Mouse (Mus musculus) right cerebral cortex, postnatal 4 days (tissue): ENCODE measurements around the gene Fgd6.

Source experiments
- DNase-seq: peaks from one replicate; pipeline ENCODE4 v3.0.0-alpha.2; 2022

Gene Fgd6

DNA sequence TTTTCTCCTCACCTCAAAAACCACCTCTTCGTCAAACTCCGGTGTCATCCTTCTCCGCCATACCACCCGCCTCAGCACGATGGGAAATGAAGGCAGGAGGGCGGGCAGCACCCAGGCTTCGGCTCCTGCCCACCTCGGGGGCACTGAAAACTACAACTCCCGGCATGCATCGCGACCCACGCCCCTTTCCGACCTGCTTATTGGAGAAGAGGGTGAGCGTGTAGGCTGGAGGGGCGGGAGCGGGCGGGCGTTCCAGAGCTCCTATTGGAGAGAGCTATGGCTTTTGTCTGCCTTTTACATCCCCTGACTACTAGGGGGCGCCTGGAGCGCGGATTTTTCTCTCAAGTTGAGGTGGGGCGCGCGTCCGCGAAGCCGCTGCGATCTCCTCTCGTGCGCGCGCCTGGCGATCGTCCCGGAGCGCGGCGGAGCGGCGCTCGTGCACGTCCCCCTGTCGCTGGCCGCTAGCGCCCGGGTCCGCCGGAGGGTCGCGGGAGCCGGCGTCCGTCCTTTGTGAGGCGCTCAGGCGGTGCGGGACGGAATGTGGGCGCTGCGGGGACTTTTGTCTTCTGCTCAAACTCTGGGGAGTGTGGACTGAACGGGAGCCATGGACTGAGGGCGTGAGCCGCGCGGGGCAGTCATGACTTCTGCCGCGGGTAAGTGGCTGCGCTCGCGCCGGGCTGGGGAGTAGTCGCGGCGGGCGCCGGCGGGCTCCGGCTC is at the start of gene Fgd6, which contains the start of gene Vezt:
Gene Fgd6 (plus strand): TSS at position 344 of the 717 bp plus-strand sequence.
Gene Vezt (minus strand): TSS at position 160 of the 717 bp plus-strand sequence.
- peak; percentile 99 for DNase-seq

- DNase-seq = no peak
Measured at GRCm38 (mm10) chr10:93994136-93994535, 41.7 kb upstream of the Fgd6 start.

GRCm38 (mm10) chr10:93995100-93995499 is 40.7 kb upstream of the Fgd6 start:
- no peak for DNase-seq

DNA sequence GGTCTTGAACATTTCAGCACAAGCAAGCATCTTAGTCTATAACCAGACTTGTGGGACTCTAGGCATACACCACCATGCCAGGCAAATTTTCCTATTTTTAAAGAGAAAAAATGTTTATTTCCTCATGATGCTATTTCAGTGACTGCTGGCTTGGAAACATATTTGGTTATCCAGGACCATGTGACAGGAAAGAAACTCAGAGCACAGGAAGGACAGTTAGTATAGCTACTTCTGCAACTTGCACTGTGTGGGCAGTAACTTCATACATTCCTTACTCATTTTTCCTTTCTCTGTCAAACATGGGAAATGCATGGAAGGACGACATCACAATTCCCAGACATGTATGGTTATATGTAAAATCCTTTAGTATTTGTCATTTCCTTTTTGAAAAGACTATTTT is 36.4 kb upstream of the Fgd6 start:
- no peak for DNase-seq

GRCm38 (mm10) chr10:94000223-94000622 is 35.6 kb upstream of the Fgd6 start:
- DNase-seq = no peak

GRCm38 (mm10) chr10:94008356-94008755 is 27.4 kb upstream of the Fgd6 start:
- no peak for DNase-seq

- DNase-seq = no peak
Measured at GRCm38 (mm10) chr10:94009991-94010679, 25.7 kb upstream of the Fgd6 start.

- DNase-seq = no peak
Measured at GRCm38 (mm10) chr10:94011024-94011423, 24.8 kb upstream of the Fgd6 start.

GRCm38 (mm10) chr10:94013196-94013595 is 22.6 kb upstream of the Fgd6 start:
- peak; percentile 54 for DNase-seq

- no peak for DNase-seq
Measured at GRCm38 (mm10) chr10:94014200-94014599, 21.6 kb upstream of the Fgd6 start.

DNA sequence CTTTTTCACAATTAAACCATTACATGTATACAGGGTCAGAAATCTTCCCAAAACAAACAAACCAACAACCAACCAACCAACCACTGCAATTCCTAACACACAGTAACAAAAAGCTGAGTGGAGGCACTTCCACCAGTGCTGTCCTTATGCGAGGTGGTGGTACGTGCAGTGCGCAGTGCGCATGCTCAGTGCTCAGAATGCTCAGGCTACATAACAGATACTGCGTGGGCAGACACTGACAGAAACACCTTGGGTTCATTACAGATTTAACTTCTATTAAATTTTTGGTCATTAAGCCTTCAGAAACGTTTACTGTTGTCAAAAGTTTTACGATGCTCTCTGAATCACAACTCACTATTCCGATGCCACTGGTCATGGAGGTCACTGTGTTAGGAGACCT is 18.3 kb upstream of the Fgd6 start:
- no peak for DNase-seq

DNA sequence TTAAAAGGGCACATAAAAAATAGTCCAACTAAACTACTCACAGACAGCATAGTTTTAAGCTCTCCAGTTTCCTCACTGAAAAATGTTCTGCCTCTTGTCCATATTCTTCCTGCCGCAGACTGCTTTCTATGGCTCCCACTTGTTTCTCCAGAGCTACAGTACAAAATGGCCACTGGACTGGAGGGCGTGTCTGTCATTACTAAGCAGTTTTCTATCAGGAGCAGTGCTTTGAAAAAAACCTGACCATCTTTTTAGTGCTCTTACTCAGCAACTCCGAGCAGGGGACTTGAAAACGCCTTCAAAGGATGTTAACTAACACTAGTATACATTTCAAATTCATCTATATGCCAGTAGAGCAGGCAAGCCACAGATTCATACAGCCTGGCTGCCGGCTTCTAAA is 15.2 kb upstream of the Fgd6 start:
- DNase-seq = no peak

GRCm38 (mm10) chr10:94021059-94021458 is 14.7 kb upstream of the Fgd6 start:
- DNase-seq = no peak

GRCm38 (mm10) chr10:94025079-94025478 is 10.7 kb upstream of the Fgd6 start:
- no peak for DNase-seq

DNA sequence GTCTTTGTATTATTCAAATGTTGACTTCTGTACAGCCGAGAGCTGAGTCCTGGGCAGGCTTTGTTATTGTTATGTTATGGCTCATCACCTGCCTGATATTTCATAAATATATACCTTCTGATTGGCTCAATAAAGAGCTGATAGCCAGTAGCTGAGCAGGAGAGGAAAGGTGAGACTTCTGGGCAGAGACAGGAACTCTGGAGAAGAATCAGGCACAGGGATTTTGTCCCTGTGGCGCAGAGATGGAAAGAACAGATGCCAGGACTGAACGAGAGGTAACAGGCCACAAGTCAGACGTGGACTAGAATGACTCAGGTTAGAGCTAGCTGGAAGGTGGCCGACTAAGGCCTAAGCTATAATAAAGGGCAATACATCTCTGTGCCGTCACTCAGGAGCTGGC is 7.3 kb upstream of the Fgd6 start:
- no peak for DNase-seq

DNA sequence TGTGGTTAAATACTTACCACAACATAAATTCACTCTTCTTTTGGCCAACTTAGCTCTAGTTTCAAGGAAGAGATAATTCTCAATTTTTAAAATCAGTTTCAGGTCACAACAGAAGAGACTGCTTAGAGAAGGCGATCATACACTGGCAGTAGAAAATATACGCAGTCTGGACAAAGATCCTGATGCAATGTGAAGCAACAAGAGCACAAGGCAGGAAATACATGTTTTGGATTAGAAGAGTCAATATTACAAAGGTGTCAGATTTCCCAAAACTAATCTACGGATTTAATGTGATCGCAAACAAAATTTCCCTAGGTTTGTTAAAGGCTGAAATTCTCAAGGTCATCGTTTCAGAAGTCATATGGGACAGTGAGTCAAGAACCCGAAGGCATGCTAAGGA is 4.6 kb upstream of the Fgd6 start:
- no peak for DNase-seq

DNA sequence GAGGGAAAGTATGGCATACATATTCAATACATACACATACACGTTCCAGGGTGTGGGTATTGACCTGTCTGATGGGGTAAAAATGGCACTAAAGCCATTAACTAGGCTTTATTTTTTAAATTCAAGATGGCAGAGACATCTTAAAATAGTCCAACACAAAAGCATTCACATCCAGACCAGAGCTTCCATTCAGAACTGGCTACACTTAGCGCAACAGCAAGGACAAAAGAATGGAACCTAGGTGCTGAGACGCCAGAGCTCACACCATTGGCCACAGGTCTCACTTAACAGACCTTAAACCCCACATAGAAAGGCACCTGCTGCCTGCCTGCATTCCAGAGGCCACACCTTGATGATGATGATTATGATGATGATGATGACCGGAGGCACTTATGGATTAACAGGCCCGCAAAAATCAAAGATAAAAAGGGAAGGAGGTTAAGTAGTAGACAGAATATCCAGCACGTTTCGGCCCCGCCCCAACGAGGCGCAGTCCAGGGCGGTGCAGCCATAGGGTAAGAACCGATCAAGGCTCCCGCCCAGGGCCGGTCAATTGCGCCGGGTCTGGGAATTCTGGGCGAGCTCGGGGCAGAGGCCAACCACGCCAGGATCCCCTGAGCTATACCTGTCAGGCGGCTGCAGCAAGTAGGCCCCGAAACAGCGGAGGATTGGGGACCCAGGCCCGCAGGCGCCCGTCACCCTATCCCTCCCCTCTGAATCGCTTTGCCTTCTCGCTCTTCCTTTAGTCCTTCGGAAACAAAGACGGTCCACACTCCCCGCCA is 734 bp upstream of the Fgd6 start:
- peak; percentile 58 for DNase-seq

DNA sequence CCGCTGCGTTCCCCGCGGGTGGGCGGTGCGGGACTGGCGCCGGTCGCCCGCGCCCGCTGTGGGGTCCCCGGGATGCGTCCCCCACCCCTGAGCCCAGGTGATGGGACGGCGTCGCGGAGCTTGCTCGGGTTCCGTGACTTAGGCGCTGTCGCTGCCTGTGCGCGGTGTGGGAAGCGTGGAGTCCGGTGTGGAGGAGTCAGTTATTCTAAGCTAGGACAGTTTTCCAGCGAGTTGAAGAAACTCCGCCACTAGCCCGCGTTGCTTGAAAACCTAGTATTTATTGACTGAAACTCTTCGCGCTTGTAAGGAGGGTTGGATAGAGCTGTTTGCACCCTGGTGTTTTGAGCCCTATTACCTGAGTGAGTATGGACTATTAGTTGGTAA is 566 bp downstream of the Fgd6 start:
- no peak for DNase-seq

GRCm38 (mm10) chr10:94037196-94037595 is 1.4 kb downstream of the Fgd6 start:
- DNase-seq = no peak

GRCm38 (mm10) chr10:94037596-94037995 is 1.8 kb downstream of the Fgd6 start:
- DNase-seq = no peak

- DNase-seq = no peak
Measured at GRCm38 (mm10) chr10:94038366-94039260, 2.8 kb downstream of the Fgd6 start.

DNA sequence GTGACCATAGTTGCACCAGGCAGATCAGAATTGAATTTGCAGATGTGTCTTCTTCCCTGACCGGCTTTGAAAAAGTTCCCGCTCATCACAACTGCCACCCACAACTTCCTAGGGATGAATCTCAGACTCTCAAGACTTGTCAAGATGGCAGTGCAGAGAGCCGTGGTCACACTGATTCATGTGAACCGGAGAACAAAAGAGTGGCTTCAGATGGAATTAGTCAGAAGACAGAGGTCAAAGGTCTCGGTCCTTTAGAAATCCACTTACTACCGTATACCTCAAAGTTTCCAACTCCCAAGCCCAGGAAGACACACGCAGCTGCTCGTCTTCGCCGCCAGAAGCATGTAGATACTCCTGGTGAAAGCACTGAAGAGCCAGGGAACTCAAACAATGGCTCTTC is 8.1 kb downstream of the Fgd6 start:
- no peak for DNase-seq

- DNase-seq = no peak
Measured at GRCm38 (mm10) chr10:94045301-94045700, 9.5 kb downstream of the Fgd6 start.
